Mouse (Mus musculus) spleen, adult 2 months (tissue): ENCODE data around the gene Als2.

Experiments
- CTCF ChIP-seq: fragments of 200-500 bp; IDR thresholded peaks from 2 replicates; pipeline ENCODE4 v1.5.1; 2011; ENCODE audit warnings: mild to moderate bottlenecking, inconsistent platforms; ENCODE audit not compliant: insufficient read depth, insufficient read length, insufficient replicate concordance; ENCODE audit errors: extremely low read depth
- POLR2A ChIP-seq: fragments of 200-500 bp; IDR thresholded peaks from 2 replicates; pipeline ENCODE4 v1.6.1; 2011; ENCODE audit warnings: low read depth, low read length, inconsistent platforms

DNA sequence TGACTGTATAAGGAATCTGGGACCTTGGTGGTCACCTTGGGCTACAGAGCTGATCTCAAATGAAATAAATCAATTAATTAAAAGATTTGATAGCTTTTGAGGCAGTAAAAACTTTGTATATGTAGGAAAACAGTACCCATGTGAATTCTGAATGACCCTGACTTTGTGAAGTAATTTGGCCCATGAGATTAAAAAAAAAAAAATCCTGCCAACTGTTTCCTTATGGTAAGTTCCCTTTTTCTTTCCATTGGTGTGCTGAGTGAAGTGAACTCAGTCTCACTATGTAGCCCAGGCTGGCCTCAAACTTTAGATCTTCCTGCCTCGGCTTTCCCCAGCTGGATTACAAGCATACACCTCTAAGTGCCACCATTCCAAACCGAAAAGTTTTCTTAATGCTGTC, 54.7 kb downstream of the Als2 start:
- TF ChIP-seq CTCF = no peak
- no peak for TF ChIP-seq POLR2A
